Mouse (Mus musculus) E14TG2a.4 (cell line): ENCODE data around the gene Aida.

ENCODE experiments used
- H3K27me3 ChIP-seq: 2 replicates; pipeline ENCODE4 v1.6.1; 2014; ENCODE audit warnings: low read length, control low read depth; ENCODE audit not compliant: insufficient read depth
- H3K36me3 ChIP-seq: 2 replicates; pipeline ENCODE4 v1.6.1; 2014; ENCODE audit warnings: low read length, control low read depth; ENCODE audit not compliant: insufficient read depth
- H3K4me1 ChIP-seq: replicated peaks from 2 replicates; pipeline ENCODE4 v1.6.1; 2014; ENCODE audit warnings: low read depth, low read length, control low read depth
- H3K4me3 ChIP-seq: replicated peaks from 2 replicates; pipeline ENCODE4 v1.5.1; 2014; ENCODE audit warnings: mild to moderate bottlenecking, low read length
- H3K9me3 ChIP-seq: 2 replicates; pipeline ENCODE4 v1.6.1; 2014; ENCODE audit warnings: low read length, control low read depth
- CTCF ChIP-seq: conservative IDR thresholded peaks from 2 replicates; pipeline ENCODE4 v1.5.1; 2014; ENCODE audit warnings: low read length
- NANOG ChIP-seq: IDR thresholded peaks from 2 replicates; pipeline ENCODE4 v1.6.1; 2014; ENCODE audit warnings: borderline replicate concordance, low read length, mixed read lengths
- POU5F1 ChIP-seq: IDR thresholded peaks from 2 replicates; pipeline ENCODE4 v1.6.1; 2014; ENCODE audit warnings: low read length, borderline replicate concordance

Gene Aida

DNA sequence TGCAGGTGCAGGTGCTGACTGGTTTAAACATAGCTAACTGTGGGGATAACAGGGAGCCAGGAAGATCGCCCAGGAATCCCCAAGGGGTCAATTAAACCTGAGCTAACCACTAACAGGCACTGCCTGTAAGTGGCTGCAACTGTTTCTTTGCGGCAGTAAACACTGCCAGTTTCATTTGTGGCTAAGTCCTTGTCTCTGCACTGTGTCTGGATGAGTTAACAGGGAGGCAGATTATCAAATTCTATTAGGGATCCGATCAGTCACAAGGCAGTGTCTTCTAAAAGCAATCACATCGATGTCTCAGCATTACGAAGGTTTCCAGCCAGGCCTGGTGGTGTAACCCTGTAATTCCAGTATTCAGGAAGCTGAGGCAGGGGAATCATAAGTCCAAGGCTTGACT lies 70.0 kb downstream of the Aida start:
- Histone ChIP-seq H3K4me1 (peaks cover 14% of the 10 kb centered on the region), H3K9me3 (no peaks in the 10 kb centered on the region), H3K4me3 (no peak overlapping the region), H3K27me3 (peaks cover 16% of the 10 kb centered on the region), H3K36me3 (peaks cover 35% of the 10 kb centered on the region)
- no peak for TF ChIP-seq POU5F1
- TF ChIP-seq CTCF = no peak
- TF ChIP-seq NANOG = no peak

DNA sequence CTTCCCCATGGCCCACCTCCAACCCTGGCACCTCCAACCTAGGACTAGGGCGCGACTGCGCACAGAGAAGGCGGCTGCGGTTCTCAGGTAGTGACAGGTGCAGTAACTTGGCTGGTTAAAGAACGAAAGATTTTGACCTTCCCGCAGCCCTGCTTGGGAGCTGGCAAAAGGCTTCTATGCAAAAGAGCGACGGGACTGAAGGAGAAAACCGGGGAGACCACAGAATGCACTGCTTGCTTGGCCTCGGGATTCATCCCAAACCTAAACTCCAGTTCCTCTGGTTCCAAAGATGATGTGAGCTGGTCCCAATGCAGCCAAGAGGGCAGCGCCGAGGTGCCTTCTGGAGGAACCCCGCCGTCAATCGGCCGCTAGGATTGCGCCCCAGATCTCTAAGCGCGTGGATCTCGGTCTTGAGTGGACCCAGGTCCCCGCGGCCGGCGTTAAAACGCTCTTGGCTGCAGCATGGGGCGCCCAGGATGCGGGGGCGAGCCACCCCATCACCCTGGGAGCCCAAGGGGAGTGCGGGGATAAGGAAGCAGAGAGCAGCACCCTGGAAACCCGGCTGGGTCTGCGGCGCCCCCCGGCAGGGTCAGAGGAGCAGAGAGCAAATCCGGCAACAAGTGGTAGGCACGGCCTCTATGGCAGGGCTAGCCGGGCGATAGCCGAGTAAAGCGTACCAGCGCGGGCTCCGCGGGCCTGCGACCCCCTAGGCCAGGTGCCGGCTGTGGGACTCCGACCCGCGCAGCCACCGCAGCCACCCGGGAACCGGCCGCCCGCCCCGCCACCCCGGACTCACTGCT lies 72.4 kb downstream of the Aida start:
- peak overlapping the region; percentile 92 for H3K4me3 ChIP-seq
- peaks cover 14% of the 10 kb centered on the region for H3K4me1 ChIP-seq
- no peak for TF ChIP-seq POU5F1
- no peak for TF ChIP-seq NANOG
- no peak for TF ChIP-seq CTCF
- H3K9me3 ChIP-seq = no peaks in the 10 kb centered on the region
- H3K27me3 ChIP-seq = peaks cover 16% of the 10 kb centered on the region
- H3K36me3 ChIP-seq = peaks cover 16% of the 10 kb centered on the region

DNA sequence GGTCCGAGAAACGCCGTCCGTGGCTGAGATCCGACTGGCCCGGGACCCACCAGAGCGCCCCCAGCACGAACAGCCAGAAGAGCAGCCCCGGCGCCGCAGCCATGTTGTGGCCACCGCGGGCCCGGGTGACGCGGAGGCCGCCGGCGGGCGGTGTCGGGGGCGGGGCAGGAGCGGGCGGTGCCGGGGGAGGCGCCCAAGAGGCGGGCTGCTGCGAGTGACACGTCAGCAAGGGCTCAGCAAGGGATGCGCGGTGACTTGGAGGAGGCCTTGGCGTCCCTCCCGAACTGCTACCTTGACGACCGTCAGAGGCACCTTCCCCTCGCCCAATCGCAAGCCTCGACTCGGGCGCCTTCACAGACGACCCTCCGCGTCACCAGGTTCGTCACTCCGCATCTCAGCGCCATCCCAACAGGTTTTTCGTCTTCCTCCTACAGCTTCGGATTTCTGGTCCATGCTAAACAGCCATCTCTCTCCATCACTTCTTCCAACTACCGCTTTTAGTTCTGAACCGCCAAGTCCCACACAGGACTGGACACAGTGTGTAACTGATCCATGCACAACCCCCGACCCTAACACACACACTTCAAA lies 73.1 kb downstream of the Aida start, which contains the start of gene Mia3:
Gene Mia3 (minus strand): TSS at position 127 of the 588 bp plus-strand sequence.
- Histone ChIP-seq H3K36me3 (peaks cover 9% of the 10 kb centered on the region), H3K4me1 (peaks cover 14% of the 10 kb centered on the region), H3K27me3 (peaks cover 16% of the 10 kb centered on the region), H3K9me3 (peaks cover 1% of the 10 kb centered on the region; the same call in 1 of the 2 replicates), H3K4me3 (peak within 1 kb of the TSS; percentile 92)
- no peak for TF ChIP-seq NANOG
- no peak for TF ChIP-seq CTCF
- TF ChIP-seq POU5F1 = no peak

DNA sequence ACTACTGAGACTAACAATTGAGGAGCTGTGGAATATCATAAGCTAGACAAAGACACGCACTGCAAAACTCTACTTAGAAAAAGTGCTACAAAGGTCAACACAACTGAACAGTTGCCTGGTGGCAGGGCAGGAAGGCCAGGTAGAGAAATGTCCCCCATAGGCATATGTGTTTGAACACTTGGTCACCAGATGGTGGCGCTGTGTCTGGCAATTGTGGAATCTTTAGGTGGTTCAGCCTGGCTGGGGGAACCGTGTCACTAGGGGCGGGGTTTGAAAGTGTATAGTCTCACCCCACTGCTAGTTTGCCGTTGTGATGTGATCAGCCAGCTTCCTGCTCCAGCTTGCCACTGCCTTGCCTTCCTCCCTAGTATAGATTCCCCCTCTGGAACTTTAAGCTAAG lies 78.3 kb downstream of the Aida start:
- Histone ChIP-seq H3K9me3 (peaks cover 7% of the 10 kb centered on the region), H3K4me3 (no peak overlapping the region), H3K36me3 (no peaks in the 10 kb centered on the region), H3K27me3 (no peaks in the 10 kb centered on the region), H3K4me1 (peaks cover 21% of the 10 kb centered on the region)
- TF ChIP-seq CTCF (peak; percentile 16; the same call in 1 of the 2 replicates), POU5F1 (no peak)
